Mouse (Mus musculus) 3T3-L1 (cell line): ENCODE data around the gene Bcap31.
"Not testable (repeated sequence)": the region's sequence is repeated elsewhere in the genome, so short reads cannot be mapped to it uniquely, and the experiment has no call there.

Source experiments
- DNase-seq: peaks from one replicate; pipeline ENCODE4 v3.0.0-alpha.2; 2015; ENCODE audit warnings: low read depth, low spot score

Bcap31 gene

DNA sequence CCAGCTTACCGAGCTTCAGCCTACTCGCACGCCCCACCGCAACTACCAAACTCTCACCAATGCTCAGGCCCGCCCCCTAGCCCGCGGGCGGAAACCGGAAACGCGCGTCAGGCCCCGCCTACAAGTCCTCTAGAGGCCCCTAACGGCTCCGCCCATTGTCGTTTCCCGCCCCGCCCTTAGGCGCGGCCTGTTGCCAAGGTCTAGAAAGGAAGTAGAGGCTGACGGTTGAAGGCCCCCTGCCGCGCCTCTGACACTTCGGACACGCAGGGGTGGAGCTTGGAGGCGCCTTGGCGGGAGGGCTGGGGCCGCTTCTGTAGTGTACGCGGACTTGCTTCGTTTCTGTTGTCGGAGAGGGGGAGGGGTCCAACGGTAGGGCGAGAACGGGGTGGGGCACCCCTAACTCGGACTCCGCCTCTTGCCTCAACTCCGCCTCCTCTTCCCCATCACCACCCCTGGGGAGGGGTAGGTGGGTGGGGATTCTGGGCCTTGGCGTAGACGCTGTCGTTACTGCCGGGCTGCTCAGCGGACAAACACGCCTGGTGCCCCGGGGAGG lies at the start of gene Bcap31, which contains the start of gene Abcd1:
Bcap31 (minus strand) TSS at position 67 of the 553 bp plus-strand sequence.
Abcd1 (plus strand) TSS at position 489 of the 553 bp plus-strand sequence.
- DNase-seq = peak; percentile 96

DNA sequence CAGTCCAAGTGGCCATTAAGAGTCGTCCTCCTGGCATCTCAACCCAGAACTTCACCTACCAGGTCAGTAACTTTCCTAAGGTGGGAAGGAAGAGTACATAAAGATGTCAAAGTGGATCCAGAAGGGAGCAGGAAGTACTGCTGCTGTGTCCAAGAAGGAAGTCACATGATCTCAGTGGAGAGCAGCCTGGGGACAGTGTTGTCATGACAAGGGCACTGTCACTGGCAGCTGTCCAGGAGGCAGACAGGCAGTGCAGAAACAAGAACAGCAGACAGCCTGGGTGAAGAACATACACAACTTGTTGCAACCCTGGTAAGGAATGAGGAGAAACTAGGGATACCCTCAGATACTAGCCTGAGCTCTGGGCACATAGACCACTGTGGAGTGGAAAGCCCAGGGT lies 49.3 kb upstream of the Bcap31 start:
- DNase-seq = peak; percentile 37

DNA sequence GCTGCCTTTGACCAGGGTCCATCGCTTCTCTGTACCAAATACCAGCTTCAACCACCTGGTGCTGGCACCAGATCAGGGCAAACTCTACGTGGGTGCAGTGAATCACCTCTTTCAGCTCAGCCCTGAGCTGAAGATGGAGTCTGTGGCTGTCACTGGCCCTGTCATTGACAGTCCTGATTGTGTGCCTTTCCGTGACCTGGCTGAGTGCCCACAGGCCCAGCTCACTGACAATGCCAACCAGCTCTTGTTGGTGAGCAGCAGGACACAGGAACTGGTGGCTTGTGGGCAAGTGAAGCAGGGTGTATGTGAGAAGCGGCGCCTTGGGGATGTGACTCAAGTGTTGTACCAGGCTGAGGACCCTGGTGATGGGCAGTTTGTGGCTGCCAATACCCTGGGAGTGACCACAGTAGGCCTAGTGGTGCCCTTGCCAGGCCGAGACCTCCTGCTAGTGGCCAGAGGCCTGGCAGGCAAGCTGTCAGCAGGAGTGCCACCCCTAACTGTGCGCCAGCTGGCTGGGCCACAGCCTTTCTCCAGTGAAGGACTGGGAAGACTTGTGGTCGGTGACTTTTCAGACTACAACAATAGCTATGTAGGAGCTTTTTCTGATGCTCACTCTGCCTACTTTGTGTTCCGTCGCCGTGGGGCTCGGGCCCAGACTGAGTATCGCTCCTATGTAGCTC lies 42.8 kb upstream of the Bcap31 start:
- DNase-seq = no peak

DNA sequence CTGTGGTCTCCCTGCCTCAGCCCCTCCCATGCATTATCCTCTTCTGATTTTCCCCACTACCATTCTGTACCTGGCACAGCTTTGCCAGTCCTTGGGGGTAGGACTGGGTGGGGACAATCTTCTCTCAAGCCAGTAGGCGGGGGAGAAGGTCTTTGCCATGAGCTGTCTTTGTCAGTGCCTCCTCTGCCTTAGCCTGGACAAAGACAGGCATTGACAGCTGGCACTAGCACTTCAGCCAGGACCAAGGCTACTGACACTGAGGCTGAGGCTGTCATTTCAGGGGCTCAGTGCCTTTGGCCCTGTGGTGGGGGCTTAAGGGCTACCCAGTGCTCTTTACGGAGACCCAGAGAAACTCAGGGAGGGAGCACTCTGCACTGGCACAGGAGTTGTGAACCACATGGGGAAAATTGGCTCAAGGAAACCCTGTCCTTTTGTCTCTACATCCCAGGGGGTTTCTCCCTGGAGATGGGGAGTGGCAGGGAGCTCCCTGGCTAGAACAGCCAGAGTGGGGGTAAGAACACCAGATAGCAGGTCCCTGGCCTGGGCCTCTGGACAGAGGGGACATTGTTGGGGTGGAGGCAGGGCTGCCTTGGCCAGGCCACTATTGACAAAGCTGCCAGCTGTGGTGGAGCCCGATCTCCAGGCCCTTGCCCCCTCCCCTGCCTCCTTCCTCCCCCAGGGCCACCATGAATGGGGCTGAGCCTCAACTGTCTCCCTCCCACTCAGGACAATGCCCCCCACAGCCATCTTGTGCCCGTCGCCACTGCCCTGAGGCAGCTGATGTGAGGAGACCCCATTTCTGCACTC lies 40.6 kb upstream of the Bcap31 start, which contains the start of gene Plxnb3:
Plxnb3 (plus strand) TSS at position 757 of the 807 bp plus-strand sequence.
- no peak for DNase-seq

DNA sequence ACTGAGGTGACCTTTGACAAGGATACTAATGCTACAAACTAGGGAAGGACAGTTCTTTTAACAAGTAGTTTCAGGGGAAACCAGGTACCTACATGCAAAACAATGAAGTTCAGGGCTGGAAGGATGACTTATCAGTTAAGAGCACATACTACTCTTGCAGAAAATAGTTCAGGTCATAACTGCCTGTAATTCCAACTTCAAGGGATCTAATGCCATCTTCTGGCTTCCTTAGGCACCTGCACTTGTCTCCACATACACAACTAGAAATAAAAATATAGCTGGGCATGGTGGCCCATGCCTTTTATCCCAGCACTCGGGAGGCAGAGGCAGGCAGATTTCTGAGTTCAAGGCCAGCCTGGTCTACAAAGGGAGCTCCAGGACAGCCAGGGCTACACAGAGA lies 33.0 kb upstream of the Bcap31 start:
- DNase-seq = peak; percentile 20

DNA sequence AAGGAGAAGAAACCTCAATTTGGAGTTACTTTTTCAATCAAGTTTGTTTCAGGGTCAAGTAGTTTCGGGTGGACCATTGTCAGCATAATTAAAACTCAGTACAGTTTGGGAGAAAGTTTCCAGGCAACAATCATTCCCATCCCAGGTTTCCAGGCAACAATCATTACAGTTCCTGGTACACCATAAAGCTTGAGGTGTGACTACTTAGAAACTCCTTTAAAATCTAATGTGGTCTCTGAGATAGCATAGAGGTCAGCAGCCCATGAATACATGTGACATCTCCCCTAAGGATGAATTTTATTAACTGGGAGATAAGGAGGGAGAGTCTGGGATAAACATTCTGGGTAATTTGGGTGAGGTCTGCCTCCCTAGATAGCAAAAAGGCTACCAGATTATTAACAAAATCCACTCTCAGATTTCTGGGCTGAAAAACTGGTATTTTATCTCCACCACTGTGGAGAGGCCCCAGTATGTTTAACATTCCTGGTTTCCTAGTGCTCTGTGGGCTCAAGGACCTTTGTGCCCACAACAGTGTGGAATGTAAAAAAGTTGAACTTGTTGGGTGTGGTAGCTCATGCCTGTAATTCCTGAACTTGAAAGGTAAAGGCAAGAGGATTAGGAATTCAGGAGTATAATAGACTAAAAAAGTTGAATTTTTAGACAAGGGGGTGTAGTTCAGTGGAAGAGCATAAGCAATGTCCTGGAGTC lies 29.0 kb upstream of the Bcap31 start:
- peak; percentile 28 for DNase-seq

DNA sequence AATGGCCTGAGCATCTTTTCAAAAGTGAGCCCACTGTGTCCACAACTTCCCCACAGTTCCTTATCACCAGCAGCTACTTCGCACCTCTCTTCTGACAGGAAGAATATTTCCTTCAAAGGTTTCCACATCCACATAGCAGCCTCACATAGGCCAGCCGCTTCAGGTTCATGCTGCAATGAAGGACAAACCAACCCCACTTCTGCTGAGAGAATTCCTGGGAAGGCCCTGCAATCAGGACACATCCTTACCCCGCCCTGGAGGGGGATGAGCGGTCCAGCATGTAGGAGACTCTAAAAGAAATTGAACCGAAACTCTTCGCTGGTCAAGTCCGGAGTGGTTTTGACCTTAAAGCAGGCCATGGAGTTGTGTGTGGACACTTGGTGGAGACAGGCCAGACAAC lies 23.9 kb upstream of the Bcap31 start:
- DNase-seq = not testable (repeated sequence)

DNA sequence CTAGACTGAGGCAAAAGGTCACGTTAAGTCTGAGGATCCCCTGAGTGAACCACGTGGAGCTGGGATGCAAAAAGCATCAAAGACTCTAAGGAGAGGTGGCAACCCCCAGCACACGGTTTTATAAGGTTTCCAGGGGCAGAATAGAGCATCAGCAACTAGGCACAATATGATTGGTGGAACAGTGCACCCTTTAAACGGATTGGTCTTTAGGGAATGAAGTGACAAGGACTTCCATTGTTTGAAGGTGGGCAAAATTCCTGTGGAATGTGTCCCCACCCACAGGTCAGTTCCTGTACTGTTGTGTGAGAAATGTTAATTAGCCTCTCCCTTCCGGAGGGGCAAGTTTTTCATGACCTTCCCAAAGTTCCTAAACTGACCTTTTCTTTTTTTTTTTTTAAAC lies 23.2 kb upstream of the Bcap31 start:
- DNase-seq = no peak

DNA sequence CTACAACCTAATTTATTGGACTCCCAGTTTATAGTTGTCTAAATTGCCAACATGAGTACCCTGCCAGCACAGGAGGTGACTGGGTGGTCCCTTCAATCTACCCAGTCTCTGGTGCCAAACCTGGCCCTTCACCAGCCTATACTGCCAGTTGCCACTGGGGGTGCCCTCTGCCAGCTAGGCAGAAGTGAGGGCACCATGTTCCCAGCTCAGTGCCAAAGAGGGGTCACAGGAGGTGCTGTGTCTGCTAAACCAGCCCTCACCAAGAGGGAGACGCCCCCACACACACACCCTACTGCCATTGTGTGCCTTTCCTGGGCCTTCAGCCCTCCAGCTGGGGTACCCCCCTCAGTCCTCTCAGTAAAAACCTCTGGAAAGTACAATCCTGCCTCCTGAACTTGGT lies 22.2 kb upstream of the Bcap31 start:
- DNase-seq = no peak

DNA sequence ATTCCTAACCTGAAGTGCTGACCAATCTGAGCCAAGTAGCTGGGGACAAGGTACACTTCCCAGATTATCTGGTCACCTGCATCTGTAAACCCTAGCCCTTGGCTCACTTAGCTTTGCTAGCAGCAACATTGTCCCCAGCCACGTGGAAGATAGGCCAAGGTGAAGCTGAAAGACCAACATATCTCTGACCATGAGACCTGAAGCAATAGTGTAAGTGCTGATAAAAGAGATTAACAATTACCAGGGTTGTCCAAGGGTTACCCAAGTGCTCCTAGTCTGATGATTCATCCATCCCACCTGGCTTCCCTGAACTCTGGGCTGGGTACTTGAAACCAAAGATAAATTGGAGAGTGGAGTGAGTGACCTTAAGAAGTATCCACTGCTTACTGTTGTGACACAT lies 14.9 kb upstream of the Bcap31 start:
- DNase-seq = no peak

DNA sequence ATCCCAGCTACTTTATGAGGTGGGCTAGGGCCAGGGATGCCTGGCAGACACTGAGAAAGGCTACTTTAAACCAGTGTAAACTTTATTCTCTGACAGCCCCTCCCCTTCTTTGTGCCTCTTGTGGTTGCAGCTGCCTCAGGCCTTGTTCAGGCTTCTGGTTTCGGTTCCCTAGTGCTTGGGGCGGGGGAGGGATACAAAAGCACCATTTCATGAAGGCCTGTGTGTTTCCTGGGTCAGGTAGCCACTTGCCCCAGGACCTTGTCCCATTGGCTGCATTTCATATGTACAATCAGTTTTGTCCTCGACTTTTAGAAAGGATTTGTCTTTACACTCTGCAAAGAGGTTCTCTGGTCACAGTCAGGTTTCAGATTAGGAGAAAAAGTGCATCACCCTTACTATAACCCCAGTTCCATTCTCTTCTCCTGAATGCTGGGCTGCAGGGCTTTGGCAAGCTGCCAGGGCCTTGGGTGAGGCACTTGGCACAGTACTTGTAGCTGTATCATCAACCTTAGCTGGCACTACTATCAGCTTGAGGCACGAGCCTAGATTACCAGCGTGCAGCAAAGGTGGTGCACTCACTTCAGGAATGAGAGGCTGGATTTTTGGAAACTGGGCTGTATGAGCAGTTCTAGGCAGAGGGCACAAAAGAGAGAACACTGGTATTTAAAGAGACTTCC lies 2.8 kb upstream of the Bcap31 start:
- peak; percentile 64 for DNase-seq

DNA sequence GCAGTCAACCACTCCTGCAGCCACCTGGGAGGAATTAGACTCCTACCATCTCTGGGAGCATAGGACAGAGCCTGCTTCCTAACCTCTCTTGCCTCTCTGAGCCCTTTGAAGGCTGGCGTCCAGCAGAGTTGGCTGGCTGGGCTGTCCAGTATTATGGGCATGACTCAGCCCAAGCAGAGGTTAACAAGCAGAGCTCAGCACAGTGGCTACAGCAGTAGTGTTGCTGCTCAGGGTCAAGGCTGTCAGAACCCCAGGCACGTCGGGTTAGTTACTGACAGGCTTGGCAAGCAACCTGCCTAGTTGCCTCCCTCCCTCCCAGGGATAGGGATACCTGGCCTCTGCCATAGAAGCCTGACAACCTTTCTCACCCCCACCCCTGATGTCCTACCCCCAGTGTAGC lies 2.3 kb upstream of the Bcap31 start:
- peak; percentile 74 for DNase-seq

DNA sequence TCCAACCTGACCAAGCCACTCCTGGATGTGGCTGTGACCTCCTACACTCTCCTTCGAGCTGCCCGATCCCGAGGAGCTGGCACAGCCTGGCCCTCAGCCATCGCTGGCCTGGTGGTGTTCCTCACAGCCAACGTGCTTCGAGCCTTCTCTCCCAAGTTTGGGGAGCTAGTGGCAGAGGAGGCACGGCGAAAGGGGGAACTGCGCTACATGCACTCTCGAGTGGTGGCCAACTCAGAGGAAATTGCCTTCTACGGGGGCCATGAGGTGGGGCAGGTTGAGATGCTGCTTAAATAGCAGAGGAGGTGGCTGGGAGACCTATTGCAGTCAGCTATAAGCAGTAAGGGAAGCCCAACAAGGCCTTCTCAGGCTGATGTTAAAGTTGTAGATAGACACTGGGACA lies 1.7 kb upstream of the Bcap31 start:
- DNase-seq = no peak

DNA sequence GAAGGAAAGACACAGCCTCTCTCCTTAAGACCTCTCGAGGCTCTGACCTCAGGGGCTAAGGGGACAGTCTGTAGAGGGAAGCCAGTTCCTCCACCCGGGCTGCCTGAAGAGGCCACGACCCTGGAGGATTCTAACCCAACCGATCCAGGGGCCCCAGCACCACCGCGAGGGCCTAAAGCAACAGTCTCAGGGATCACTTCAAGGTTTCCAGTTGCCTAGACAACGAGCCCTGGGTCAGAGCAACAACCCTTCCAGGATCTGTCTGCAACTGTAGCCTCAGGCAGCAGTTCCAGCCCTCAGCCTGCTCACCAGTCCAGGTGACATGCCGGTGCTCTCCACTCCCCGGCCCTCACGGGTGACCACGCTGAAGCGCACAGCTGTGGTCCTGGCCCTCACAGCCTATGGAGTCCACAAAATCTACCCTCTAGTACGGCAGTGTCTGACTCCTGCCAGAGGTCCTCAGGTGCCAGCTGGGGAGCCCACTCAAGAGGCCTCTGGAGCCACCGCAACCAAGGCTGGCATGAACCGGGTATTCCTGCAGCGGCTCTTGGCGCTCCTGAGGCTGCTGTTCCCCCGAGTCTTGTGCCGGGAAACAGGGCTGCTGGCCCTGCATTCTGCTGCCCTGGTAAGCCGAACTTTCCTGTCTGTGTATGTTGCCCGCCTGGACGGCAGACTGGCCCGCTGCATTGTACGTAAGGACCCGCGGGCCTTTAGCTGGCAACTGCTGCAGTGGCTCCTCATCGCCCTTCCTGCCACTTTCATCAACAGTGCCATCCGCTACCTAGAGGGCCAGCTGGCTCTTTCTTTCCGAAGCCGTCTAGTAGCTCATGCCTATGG lies 952 bp upstream of the Bcap31 start:
- peak; percentile 59 for DNase-seq

DNA sequence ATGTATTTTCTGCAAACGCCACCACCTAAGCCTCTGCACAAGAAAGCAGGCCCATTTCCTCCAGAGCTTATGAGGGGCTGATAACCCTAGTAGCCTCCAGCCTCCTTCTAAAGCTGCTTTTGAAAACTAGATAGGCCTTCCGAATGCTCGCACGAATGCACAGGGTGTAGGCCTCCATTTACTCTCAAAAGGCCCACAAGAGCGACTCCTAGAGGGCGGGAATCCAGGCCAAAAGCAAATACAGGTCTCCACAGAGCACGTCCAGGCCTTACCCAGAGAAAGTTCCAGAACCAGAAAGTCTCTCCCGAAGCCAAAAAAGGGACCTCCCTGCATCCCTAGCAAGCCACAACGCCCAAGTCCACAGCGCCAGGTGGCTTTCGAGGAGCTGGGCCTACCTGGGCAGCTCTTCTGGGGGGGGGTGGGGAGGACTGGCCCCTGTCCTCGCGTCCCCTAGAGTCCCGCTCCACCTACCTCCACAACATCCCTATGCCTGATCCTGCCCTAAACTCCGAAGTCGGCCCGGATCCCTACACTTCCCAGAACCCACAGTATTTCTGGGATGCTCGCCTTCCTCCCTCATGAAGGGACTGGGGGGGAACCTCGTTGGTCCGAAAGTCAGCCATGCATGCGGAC lies 383 bp downstream of the Bcap31 start:
- DNase-seq = peak; percentile 75

DNA sequence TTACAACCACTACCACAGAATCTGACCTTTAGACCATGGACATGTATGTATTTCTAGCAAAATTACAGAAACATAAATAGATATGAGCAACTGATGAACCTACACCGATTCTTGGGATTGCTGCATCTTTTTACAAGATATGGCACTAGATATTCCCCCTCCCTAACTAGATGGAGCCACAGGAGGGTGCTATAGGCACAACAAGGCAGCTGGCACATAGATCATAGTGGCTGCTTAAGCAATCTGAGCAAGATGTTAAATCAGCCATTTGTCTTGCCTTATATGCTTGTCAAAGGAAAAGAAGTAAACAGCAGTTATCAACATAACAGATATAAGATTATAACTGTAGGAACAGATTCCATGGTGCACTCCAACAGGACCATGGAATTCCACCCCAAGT lies 15.5 kb downstream of the Bcap31 start:
- DNase-seq = peak; percentile 52

DNA sequence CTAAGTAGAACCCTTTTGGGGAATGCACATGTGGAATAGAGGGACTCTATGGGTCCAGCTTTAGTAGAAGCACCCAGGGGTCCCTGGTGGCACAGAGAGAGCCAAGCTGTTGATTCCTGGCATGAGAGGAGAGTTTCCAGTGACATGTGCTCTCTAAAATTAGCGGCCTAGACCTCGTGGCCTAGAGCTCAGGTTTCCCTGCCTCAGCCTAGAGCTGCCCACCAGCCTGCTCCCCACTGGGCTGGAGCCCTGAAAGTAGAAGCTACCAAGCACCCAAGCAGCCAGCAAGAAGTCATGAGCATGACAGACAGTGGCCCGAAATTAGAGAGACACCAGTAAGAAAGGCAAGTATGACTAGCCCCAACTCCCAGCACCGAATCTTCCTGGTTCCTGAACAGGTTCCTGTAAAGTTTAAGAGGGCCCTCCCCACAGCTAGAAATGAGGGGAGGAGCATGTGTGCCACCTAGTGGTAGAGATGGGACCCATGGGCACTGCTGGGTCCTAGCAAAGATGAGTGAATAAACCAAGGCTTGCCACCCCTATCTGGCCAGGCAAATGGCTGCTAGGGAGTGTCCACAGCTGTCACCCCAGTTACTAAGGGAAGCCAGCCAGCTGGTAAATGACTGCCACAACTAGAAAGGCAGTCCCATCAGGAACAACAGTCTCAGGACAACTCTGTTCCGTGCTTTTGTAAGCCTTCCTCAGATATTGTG lies 24.9 kb downstream of the Bcap31 start:
- peak; percentile 74 for DNase-seq

DNA sequence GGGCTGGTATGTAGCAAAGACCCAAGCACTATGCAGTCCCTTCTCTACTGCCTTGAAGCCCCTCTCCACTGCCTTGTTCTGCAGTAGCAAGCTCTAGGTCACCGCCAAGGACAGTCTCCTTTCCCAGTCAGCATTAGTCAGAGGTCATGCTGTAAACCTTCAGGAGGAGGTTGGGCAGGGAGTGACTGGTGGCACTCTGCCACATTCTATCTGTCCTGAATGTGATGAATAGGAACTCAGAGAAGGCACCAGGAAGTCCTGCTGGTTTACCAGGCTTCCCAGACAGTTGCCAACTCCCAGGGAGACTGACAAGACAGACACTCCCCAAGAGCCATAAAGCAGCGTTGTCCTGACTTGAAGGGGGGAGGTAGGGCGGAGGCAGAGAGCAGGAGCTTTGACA lies 30.3 kb downstream of the Bcap31 start:
- DNase-seq = peak; percentile 83

DNA sequence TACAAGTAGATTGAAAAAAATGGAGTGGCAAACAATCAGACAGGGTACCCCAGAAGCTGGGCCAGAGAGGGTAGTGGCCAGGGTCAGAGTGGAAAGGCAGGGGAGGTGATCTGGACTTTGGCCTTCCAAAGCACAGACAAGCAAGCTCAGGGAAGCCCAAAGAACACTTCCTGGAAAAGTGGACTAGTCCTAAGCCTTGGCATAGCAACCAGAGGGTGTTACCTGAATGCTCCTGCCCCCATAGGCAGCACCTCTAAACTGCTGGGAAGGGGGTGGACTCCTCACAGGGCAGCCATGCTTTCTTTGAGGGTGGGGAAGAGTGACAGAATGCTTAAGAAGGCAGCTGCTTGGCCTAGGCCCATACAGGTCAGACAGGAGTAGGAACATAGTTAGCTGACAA lies 31.0 kb downstream of the Bcap31 start:
- DNase-seq = no peak
